Mouse (Mus musculus): Measurements from ENCODE around the gene Mfsd4b1.

The Mfsd4b1 gene

GRCm38 (mm10) chr10:39967512-39967911, 57.6 kb downstream of the Mfsd4b1 start:
- intact Hi-C loops (cut with DNase I), result no loop called here

GRCm38 (mm10) chr10:39961906-39962305, 63.2 kb downstream of the Mfsd4b1 start:
- intact Hi-C loops (cut with DNase I), result no loop called here

- intact Hi-C loops (cut with DNase I), result no loop called here
These were observed 64.6 kb downstream of the Mfsd4b1 start for GRCm38 (mm10) chr10:39960441-39960822.

- intact Hi-C loops (cut with DNase I), result loop anchor here (5.0 kb wide), 1 partner anchor 63 kb away; the partner anchor contains the start of gene Mfsd4b4
These were observed 65.2 kb downstream of the Mfsd4b1 start, which contains the start of gene Mfsd4b3 for GRCm38 (mm10) chr10:39959761-39960440. Gene Mfsd4b3 (minus strand): TSS chr10:39960153.

GRCm38 (mm10) chr10:39958266-39958665, 66.8 kb downstream of the Mfsd4b1 start:
- intact Hi-C loops (cut with DNase I), result loop anchor here (5.0 kb wide), 1 partner anchor 61 kb away; the partner anchor contains the start of gene Mfsd4b4

- intact Hi-C loops (cut with DNase I), result loop anchor here (5.0 kb wide), 1 partner anchor 59 kb away; the partner anchor contains the start of gene Mfsd4b4
These were observed 68.7 kb downstream of the Mfsd4b1 start for GRCm38 (mm10) chr10:39956340-39956878.

- intact Hi-C loops (cut with DNase I), result loop anchor here (5.0 kb wide), 1 partner anchor 58 kb away; the partner anchor contains the start of gene Mfsd4b4
These were observed 69.9 kb downstream of the Mfsd4b1 start for GRCm38 (mm10) chr10:39955163-39955562.

Measured in adrenal gland (tissue).